Mouse (Mus musculus): ENCODE data around the gene Rfc1. TPM values are rescaled to one million over a fixed set of nuclear protein-coding genes. Genes with fewer than 3 reads are reported as not detected.

Gene Rfc1
- total RNA-seq (2022), result 10 to 100 TPM; 24.6 to 36.2 (median 29.8) TPM

DNA sequence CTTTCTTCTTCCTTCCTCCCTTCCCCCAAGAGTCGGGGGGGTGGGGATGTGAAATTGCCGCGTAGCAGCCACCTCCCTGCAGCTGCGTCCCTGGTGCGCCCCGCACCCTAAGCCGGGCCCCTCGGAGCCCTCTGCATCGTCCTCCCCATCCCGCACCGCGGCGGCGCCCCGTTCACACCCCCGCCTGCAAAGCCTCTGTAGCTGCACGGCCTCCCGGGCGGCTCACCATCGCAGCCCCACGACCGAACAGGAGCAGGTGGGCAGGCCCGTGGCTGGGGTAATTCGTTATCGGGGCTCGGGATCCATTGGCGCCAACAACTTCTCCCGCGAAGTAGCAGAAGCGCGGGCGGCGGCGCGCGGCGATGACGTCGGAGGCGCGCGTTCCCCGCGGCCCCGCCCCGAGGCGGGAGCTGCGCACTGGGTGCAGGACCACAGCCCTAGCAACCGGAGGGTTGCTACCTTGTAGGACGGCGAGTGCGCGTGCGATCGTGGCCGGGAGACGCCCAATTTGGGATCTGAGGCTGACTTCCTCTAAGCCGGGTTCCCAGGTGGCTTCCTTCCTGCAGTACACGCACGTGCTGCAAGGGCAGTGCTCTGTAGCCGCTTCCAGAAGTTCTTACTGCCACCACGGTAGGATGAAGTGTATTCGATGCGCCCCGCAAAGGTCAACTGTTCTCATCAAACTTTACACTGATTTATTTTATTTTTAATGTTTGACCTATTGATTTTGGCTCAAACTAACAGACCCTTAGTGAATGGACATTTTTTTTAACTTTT is at the start of gene Rfc1:
TSS of gene Rfc1 (minus strand) at position 373 of the 777 bp plus-strand sequence.
- peak; percentile 81 to 87 for DNase-seq (ENCODE audit: low spot score in 2 of 2)

DNA sequence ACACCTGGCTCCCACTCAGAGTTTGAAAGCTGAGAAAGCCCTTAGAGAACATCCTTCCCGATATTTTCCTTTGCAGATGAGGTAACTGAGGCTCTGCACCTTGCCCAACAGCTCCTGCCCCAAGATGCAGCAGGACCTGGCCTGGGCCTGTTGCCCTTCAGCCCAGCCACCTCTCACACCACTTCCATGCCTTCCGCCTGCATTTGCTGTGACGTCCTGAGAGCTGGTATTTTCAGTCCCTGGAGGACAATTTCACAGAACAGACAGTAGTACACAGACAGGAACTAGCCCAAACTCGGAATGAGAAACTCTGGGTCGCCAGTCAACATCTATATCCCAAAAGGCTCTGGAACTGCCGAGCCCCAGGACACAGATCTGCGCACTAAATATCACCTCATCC is 39.3 kb upstream of the Rfc1 start:
- no peak for DNase-seq (ENCODE audit: low spot score in 2 of 2)

GRCm38 (mm10) chr5:65371551-65371950 is 36.1 kb upstream of the Rfc1 start:
- no peak for DNase-seq (ENCODE audit: low spot score in 2 of 2)

DNA sequence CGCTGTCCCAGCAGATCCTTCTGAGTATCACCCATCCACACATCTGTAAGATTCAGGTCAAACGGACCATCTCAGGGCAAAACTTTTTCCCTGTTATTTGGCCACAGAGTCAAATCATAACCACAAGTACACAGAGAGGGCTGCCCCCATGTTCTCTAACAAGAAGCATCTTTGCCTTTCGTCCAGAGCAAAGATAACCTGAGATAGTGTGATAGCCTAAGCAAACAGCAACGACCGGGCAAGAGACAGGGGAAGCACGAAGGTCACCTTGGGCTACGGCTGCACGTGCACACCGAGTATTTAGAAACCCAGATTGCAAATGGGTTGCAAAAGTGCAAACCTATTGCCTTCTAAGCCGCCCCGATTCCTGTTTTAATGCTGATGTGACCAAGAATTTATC is 32.4 kb upstream of the Rfc1 start:
- no peak for DNase-seq (ENCODE audit: low spot score in 2 of 2)

DNA sequence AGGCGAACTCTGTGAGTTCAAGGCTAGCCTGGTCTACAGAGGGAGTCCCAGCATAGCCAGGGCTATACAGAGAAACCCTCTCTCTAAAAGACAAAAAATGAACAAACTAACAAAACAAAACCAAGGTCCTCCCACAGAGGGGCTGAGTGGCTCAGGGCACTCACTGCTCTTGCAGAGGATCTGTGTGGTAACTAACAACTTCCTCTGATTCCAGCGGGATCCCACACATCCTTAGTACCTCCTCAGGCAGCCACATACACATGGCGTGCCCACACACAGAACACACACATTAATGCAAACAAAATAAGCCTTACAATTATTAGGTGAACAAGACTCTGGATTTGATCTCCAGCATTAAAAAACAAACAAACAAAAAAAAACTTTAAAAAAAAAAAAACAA is 22.3 kb upstream of the Rfc1 start:
- no peak for DNase-seq (ENCODE audit: low spot score in 2 of 2)

GRCm38 (mm10) chr5:65356851-65357250 is 21.4 kb upstream of the Rfc1 start:
- no peak for DNase-seq (ENCODE audit: low spot score in 2 of 2)

DNA sequence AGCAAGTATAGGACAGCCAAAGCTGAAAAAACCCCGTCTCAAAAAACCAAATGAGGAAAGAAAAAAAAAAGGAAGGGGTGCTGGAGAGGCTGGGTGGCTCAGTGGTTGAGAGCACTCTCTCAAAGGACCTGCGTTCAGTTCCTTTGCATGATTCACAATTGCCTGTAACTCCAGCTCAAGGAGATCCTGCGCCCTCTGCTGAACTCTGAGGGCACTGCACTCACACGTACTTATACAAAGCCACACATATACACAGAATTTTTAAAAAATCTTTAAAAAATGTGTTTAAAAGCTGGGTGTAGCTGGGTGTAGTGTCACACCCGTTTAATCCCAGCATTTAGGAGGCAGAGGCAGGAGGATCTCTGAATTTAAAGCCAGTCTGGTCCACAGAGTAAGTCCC is 19.5 kb upstream of the Rfc1 start:
- no peak for DNase-seq (ENCODE audit: low spot score in 2 of 2)

DNA sequence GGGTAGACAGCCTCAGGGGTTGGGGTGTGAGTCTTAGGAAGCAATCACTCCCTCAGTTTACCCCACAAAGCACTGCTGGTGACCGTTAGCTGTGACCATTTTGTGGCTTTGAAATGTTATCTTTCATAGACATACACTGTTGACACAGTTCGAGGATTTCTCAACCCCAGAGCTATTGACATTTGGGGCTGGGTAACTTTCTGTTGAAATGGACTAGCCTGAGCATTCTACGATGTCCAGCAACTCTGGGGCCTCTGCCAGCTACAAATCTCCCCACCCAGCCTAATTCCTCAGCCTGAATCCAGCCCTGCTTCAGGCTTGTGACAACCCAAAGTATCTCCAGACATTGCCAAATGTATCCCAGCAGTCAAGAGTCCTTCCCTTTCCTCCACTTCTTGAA is 18.6 kb upstream of the Rfc1 start:
- DNase-seq (ENCODE audit: low spot score in 2 of 2), result no peak

- DNase-seq (ENCODE audit: low spot score in 2 of 2), result no peak
These were observed 15.0 kb upstream of the Rfc1 start for GRCm38 (mm10) chr5:65350508-65350907.

GRCm38 (mm10) chr5:65348168-65348567 is 12.7 kb upstream of the Rfc1 start, which contains the start of gene Klb:
Gene Klb, plus strand, starts transcription at chr5:65348314.
- no peak for DNase-seq (ENCODE audit: low spot score in 2 of 2)

DNA sequence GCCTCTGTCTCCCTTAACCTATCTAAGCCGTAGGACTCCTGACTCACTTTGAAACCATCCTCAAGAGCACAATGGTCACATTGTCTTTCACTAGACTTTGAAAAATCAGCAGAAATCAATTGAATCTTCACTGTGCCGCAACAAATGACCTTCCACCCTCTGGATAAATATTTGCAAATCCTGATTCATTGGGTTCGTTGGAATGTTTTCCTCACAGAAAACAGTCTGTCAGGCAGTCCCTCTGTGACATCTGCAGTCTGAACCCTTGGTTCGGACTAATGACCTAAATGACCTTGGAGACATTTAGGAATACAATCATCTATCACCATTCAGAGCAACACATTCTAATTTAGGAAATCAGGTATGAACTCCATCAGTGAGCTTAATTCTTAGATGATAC is 4.7 kb upstream of the Rfc1 start:
- no peak for DNase-seq (ENCODE audit: low spot score in 2 of 2)

GRCm38 (mm10) chr5:65338394-65338793 is 2.9 kb upstream of the Rfc1 start:
- no peak for DNase-seq (ENCODE audit: low spot score in 2 of 2)

- DNase-seq (ENCODE audit: low spot score in 2 of 2), result no peak
These were observed 545 bp upstream of the Rfc1 start for GRCm38 (mm10) chr5:65336075-65336355.

DNA sequence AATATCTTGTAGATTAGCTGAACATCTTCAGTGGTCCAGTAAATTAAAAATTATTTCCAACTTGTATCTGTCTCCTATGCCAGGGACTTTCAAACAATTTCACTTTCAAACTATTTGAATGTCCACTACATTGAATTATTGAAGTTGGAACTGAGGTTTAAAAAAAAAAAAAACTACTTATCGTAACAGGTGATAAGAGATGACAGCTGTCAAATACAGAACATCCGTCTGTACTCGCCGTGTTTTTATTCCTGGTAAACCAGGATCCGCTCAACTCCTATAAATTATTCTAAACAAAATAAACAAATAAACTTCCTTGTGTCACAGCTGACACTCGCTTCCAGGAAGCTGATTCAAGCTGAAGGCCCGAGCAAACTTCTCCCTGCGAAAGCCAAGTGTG is 682 bp downstream of the Rfc1 start:
- no peak for DNase-seq (ENCODE audit: low spot score in 2 of 2)

DNA sequence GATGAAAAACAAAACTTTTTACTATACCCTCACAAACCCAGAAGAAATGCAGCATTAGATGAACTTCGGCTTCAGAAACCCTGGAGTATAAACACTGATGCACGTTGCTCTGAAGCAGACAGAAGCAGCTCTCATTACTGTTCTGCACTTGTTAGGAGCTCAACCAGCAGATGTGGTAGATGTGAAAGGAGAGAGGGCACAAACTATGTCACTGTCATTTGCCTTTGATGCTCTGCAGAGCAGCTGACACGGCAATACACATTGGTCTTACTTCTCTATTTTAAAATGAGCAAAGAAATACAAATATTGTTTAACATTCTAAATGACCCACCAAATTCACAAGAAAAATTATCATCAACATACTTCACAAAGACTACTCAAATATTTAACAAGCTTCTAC is 5.5 kb downstream of the Rfc1 start:
- no peak for DNase-seq (ENCODE audit: low spot score in 2 of 2)

- DNase-seq (ENCODE audit: low spot score in 2 of 2), result no peak
These were observed 9.3 kb downstream of the Rfc1 start for GRCm38 (mm10) chr5:65326212-65326611.

GRCm38 (mm10) chr5:65324758-65325355 is 10.6 kb downstream of the Rfc1 start:
- DNase-seq (ENCODE audit: low spot score in 2 of 2), result no peak

DNA sequence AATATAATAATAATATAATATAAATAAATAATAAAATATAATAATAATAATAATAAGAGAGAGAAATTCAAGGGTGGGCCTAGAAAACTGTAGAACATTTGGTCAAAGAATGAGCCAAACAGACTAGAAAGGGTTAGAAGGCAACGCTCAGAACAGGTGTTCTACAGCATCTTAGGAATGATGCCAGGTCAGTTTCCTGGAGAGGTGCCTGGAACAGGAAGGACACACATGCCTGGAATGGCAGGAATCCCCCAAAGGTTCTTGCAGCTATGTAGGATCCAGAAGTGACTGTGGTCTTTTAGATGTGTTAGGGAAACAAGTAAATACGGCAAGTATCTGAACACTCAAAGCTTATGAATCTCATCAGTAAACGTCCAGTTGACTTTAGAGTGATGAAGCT is 11.2 kb downstream of the Rfc1 start:
- DNase-seq (ENCODE audit: low spot score in 2 of 2), result no peak

DNA sequence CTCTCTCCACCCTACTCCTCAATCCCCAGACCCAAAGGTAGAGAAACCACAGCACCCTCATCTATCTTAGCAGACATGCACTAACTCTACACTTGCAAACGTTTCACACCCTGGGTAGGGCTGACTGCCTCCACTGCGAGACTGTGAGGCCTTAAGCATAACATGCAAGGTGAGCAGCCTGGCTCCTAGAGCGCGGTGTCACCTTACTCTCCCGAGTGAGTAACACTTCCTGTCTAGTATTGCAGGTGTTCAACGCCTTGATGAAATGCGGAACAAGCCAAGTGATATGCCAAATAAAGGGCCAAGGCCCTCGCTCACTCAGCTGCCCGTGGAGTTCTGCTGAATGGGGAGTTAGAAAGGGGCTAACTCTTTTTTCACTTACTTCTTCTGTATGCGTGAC is 13.3 kb downstream of the Rfc1 start:
- no peak for DNase-seq (ENCODE audit: low spot score in 2 of 2)

DNA sequence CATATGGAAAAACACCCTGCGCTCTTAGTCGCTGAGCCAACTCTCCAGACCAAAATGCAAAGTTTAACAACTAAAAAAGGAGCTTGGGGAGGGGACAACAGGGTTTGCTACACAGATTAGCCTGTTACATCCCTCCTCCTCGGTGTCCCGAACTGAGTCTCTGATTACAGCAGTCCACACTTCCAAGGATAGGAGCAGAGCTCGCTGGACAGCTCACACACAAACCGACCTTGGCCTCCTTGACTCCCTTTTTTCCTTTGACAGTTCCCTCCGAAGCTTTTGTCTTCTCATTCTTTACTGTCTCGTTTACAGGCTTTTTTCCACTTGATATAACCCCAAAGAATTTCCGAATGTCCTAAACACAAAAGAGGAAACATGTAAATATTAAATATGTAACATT is 16.3 kb downstream of the Rfc1 start:
- no peak for DNase-seq (ENCODE audit: low spot score in 2 of 2)

GRCm38 (mm10) chr5:65308866-65309265 is 26.6 kb downstream of the Rfc1 start:
- DNase-seq (ENCODE audit: low spot score in 2 of 2), result no peak

- DNase-seq (ENCODE audit: low spot score in 2 of 2), result no peak
These were observed 27.3 kb downstream of the Rfc1 start for GRCm38 (mm10) chr5:65308208-65308607.

DNA sequence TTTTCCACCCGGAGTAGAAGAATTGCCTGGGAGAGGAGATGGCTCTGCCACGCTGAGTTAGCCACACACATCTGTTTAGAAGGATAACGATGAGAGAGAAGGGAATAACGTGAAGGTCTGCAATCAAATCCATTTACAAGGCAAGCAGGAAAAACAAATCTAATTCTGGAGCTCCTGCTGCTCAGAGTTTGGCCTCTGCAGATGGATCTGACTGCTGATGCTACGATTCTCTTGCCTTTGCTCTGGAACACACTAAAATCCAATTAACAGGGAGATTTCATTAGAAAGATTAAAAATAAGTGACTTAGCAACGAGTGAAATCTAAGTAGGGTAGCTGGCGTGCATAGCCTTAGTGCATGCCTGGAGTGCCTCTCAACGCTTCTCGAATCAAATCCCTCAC is 30.0 kb downstream of the Rfc1 start:
- peak in 1 of 2 experiments; percentile 25 for DNase-seq (ENCODE audit: low spot score in 2 of 2)
